Mouse (Mus musculus) liver, adult 2 months (tissue): ENCODE measurements at regions not wholly inside any gene's neighbourhood (a gene's known extent, or its start where the extent isn't known, plus 50 kb on each side); places are given as distances from the start of the nearest gene placed in this dataset.
"Not testable (repeated sequence)": the region's sequence is repeated elsewhere in the genome, so short reads cannot be mapped to it uniquely, and the experiment has no call there.

ENCODE experiments used
- CTCF ChIP-seq: fragments of 200-500 bp; IDR thresholded peaks from 2 replicates; pipeline ENCODE4 v1.5.1; 2011; ENCODE audit warnings: low read depth, low read length, control low read depth
- POLR2A ChIP-seq: fragments of 200-500 bp; IDR thresholded peaks from 2 replicates; pipeline ENCODE4 v1.6.1; 2011; ENCODE audit warnings: low read length, control low read depth; ENCODE audit not compliant: insufficient read depth; ENCODE audit errors: extremely low read depth

GRCm38 (mm10) chr2:85266813-85267212 is 69.8 kb upstream of the Lrrc55 start:
- TF ChIP-seq CTCF, POLR2A: not testable (repeated sequence)
